Mouse (Mus musculus): ENCODE measurements around the gene Vps9d1. TPM values are rescaled to one million over a fixed set of nuclear protein-coding genes. Genes with fewer than 3 reads are reported as not detected.
"Not testable (repeated sequence)": the region's sequence is repeated elsewhere in the genome, so short reads cannot be mapped to it uniquely, and the experiment has no call there.

Vps9d1 gene
- polyA plus RNA-seq, 1 experiment = 2.0 TPM

GRCm38 (mm10) chr8:123267926-123268656 is 13.9 kb upstream of the Vps9d1 start:
- no peak overlapping the region for H3K4me3 ChIP-seq (replicated peaks)
- TF ChIP-seq TAL1 (IDR thresholded peaks at IDR 0.05; ENCODE audit: low read length) (no peak), GATA1 (IDR thresholded peaks at IDR 0.05; ENCODE audit: low read length) (no peak)
- H3K27me3 ChIP-seq (ENCODE audit: control insufficient read depth) = no peaks in the 10 kb centered on the region
- H3K9me3 ChIP-seq (ENCODE audit: control insufficient read depth, low read length) = no peaks in the 10 kb centered on the region
- peaks cover 99% of the 10 kb centered on the region for H3K36me3 ChIP-seq (ENCODE audit: control insufficient read depth)
- H3K4me1 ChIP-seq (ENCODE audit: control insufficient read depth) = no peaks in the 10 kb centered on the region

- not testable (repeated sequence) for H3K4me3 ChIP-seq (replicated peaks); H3K9me3 ChIP-seq (ENCODE audit: control insufficient read depth, low read length); H3K27me3 ChIP-seq (ENCODE audit: control insufficient read depth)
- H3K4me1 ChIP-seq (ENCODE audit: control insufficient read depth) = peaks cover 36% of the 10 kb centered on the region
- peaks cover 61% of the 10 kb centered on the region for H3K36me3 ChIP-seq (ENCODE audit: control insufficient read depth)
Measured at GRCm38 (mm10) chr8:123257593-123257992, 3.4 kb upstream of the Vps9d1 start.

DNA sequence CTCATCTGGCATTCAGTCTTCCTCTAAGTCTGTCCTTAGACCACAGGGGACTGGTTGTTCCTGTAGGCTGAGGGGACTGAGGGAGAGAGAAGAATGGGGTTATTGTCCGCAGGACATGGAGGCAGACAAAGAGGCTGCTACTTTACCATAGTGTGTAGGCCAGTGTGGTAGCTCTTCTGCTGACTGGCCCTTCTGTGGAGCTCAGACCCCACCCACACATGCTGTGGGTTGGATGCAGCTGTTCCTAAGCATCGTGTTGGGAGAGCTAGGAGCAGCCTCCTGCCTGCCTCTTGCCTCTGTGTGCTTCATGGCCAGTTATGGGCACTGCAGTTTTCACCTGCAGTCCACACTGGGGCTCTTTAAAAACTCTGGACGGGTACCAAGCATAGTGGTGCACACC is 3.0 kb upstream of the Vps9d1 start:
- no peak for TF ChIP-seq TAL1 (IDR thresholded peaks at IDR 0.05; ENCODE audit: low read length)
- TF ChIP-seq GATA1 (IDR thresholded peaks at IDR 0.05; ENCODE audit: low read length) = no peak
- H3K4me3 ChIP-seq (replicated peaks) = no peak overlapping the region
- H3K9me3 ChIP-seq (ENCODE audit: control insufficient read depth, low read length) = no peaks in the 10 kb centered on the region
- H3K4me1 ChIP-seq (ENCODE audit: control insufficient read depth) = peaks cover 38% of the 10 kb centered on the region
- H3K36me3 ChIP-seq (ENCODE audit: control insufficient read depth) = peaks cover 61% of the 10 kb centered on the region
- H3K27me3 ChIP-seq (ENCODE audit: control insufficient read depth) = no peaks in the 10 kb centered on the region

- H3K27me3 ChIP-seq (ENCODE audit: control insufficient read depth) = no peaks in the 10 kb centered on the region
- H3K36me3 ChIP-seq (ENCODE audit: control insufficient read depth) = peaks cover 62% of the 10 kb centered on the region
- peaks cover 40% of the 10 kb centered on the region for H3K4me1 ChIP-seq (ENCODE audit: control insufficient read depth)
- H3K4me3 ChIP-seq (replicated peaks) = peak overlapping the region; percentile 83
- TF ChIP-seq GATA1 (IDR thresholded peaks at IDR 0.05; ENCODE audit: low read length) (no peak), TAL1 (IDR thresholded peaks at IDR 0.05; ENCODE audit: low read length) (no peak)
- H3K9me3 ChIP-seq (ENCODE audit: control insufficient read depth, low read length) = no peaks in the 10 kb centered on the region
Measured at GRCm38 (mm10) chr8:123255170-123255569, 1.0 kb upstream of the Vps9d1 start.

DNA sequence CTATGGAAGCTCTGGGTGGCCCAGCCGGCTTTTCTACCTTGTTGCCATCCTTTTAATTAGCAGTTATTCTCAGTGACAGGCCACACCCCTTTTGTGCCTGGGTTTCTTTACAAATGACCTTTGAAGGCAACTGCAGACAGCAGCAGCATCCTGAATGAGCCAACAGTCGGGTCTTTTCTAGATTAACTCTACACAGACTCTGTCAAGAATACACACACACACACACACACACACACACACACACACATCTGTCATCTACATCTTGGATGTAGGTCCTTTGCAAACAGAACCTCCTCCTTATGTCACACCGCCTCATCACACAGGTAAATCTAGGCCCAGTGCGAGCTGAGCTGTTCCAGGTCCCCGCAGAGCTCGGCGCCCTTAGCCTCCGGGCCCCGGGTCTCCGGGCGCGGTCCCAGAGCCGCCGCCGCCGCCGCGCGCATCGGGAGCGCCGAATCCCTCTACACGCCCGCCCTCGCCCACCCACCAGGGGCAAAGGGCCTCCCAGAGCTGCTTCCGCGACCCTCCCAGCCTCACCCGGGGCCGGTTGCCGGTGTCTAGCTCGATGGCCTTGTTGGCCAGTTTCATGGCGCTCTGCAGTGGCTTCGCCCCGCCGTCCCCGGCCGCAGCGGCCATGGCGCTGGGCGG is 573 bp downstream of the Vps9d1 start:
- H3K4me1 ChIP-seq (ENCODE audit: control insufficient read depth) = peaks cover 40% of the 10 kb centered on the region
- H3K9me3 ChIP-seq (ENCODE audit: control insufficient read depth, low read length) = no peaks in the 10 kb centered on the region
- TF ChIP-seq TAL1 (IDR thresholded peaks at IDR 0.05; ENCODE audit: low read length) (no peak), GATA1 (IDR thresholded peaks at IDR 0.05; ENCODE audit: low read length) (no peak)
- peaks cover 54% of the 10 kb centered on the region for H3K36me3 ChIP-seq (ENCODE audit: control insufficient read depth)
- H3K27me3 ChIP-seq (ENCODE audit: control insufficient read depth) = no peaks in the 10 kb centered on the region
- H3K4me3 ChIP-seq (replicated peaks) = peak overlapping the region; percentile 83

DNA sequence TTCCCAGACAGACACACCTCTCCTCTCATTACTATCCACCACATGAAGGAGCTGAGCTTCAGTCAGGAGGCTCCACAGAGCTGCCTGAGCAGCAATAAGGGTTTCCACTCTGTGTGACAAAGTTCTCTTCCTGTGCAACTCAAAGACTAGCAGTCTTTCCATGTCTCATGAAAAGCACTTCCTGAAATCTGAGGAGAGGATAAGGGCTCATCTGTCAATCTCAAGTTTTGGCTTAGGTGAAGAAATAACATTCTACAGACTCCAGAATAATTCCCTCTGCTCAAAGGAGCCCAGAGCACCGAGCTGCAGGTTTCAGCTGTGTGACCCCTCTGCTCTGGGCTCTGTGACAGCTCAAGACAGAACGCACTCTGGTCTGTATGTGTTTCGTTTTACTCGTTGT is 1.2 kb downstream of the Vps9d1 start:
- Histone ChIP-seq H3K4me3 (replicated peaks) (peak overlapping the region; percentile 83), H3K9me3 (ENCODE audit: control insufficient read depth, low read length) (no peaks in the 10 kb centered on the region), H3K4me1 (ENCODE audit: control insufficient read depth) (peaks cover 37% of the 10 kb centered on the region), H3K27me3 (ENCODE audit: control insufficient read depth) (no peaks in the 10 kb centered on the region), H3K36me3 (ENCODE audit: control insufficient read depth) (peaks cover 54% of the 10 kb centered on the region)
- TF ChIP-seq TAL1 (IDR thresholded peaks at IDR 0.05; ENCODE audit: low read length) = no peak
- TF ChIP-seq GATA1 (IDR thresholded peaks at IDR 0.05; ENCODE audit: low read length) = no peak

GRCm38 (mm10) chr8:123250940-123251339 is 3.2 kb downstream of the Vps9d1 start:
- Histone ChIP-seq H3K9me3 (ENCODE audit: control insufficient read depth, low read length) (no peaks in the 10 kb centered on the region), H3K4me1 (ENCODE audit: control insufficient read depth) (peaks cover 29% of the 10 kb centered on the region), H3K36me3 (ENCODE audit: control insufficient read depth) (peaks cover 53% of the 10 kb centered on the region), H3K4me3 (replicated peaks) (no peak overlapping the region), H3K27me3 (ENCODE audit: control insufficient read depth) (no peaks in the 10 kb centered on the region)
- TF ChIP-seq GATA1 (IDR thresholded peaks at IDR 0.05; ENCODE audit: low read length) = no peak
- TF ChIP-seq TAL1 (IDR thresholded peaks at IDR 0.05; ENCODE audit: low read length) = no peak

DNA sequence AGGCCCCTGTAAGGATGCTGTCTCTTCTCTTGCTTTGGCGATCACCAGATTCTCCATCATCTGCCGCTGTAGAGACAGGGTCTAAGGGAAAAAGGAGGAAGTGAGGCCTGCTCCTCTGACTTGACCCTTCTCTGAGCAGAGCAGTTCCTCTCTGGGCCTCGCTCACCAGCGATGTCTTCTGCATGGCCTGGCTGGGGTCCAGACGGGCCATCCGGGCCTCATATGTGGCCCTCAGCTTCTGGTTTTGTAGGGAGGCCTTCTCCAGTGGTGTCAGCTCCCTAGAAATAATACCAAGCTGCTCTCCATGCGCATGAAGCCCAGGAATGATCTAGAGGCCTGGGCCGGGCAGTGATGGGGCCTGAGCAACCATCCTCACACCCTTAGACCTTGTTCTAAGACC is 5.6 kb downstream of the Vps9d1 start:
- TF ChIP-seq TAL1 (IDR thresholded peaks at IDR 0.05; ENCODE audit: low read length) (no peak), GATA1 (IDR thresholded peaks at IDR 0.05; ENCODE audit: low read length) (no peak)
- Histone ChIP-seq H3K27me3 (ENCODE audit: control insufficient read depth) (no peaks in the 10 kb centered on the region), H3K4me1 (ENCODE audit: control insufficient read depth) (peaks cover 14% of the 10 kb centered on the region), H3K9me3 (ENCODE audit: control insufficient read depth, low read length) (no peaks in the 10 kb centered on the region), H3K4me3 (replicated peaks) (no peak overlapping the region), H3K36me3 (ENCODE audit: control insufficient read depth) (peaks cover 59% of the 10 kb centered on the region)

GRCm38 (mm10) chr8:123247748-123248147 is 6.4 kb downstream of the Vps9d1 start:
- Histone ChIP-seq H3K36me3 (ENCODE audit: control insufficient read depth) (peaks cover 62% of the 10 kb centered on the region), H3K27me3 (ENCODE audit: control insufficient read depth) (no peaks in the 10 kb centered on the region), H3K4me3 (replicated peaks) (no peak overlapping the region), H3K9me3 (ENCODE audit: control insufficient read depth, low read length) (no peaks in the 10 kb centered on the region), H3K4me1 (ENCODE audit: control insufficient read depth) (peaks cover 6% of the 10 kb centered on the region)
- TF ChIP-seq GATA1 (IDR thresholded peaks at IDR 0.05; ENCODE audit: low read length) (no peak), TAL1 (IDR thresholded peaks at IDR 0.05; ENCODE audit: low read length) (no peak)
